Mouse (Mus musculus) kidney, embryonic 16.5 days (tissue): ENCODE results near the gene Fads1. TPM values are rescaled to one million over a fixed set of nuclear protein-coding genes. Genes with fewer than 3 reads are reported as not detected.

Experiments used
- ATAC-seq: fragments of 200-750 bp; cut with Nextera tagmentation; 2 replicates; pipeline ENCODE4 v1.8.0; 2017; ENCODE audit warnings: moderate TSS enrichment; ENCODE audit not compliant: low FRiP score, low TSS enrichment
- H3K27ac ChIP-seq: fragments of 300-500 bp; sonication (generic); 2 replicates; pipeline ENCODE4 v1.5.1; 2014; ENCODE audit warnings: low read length
- H3K27me3 ChIP-seq: fragments of 300-500 bp; sonication (generic); 2 replicates; pipeline ENCODE4 v1.6.1; 2014; ENCODE audit warnings: low read length, control low read depth, mixed read lengths; ENCODE audit not compliant: insufficient read depth
- H3K36me3 ChIP-seq: fragments of 300-500 bp; sonication (generic); 2 replicates; pipeline ENCODE4 v1.6.1; 2014; ENCODE audit warnings: low read length, control low read depth, mixed read lengths; ENCODE audit not compliant: insufficient read depth
- H3K4me1 ChIP-seq: fragments of 300-500 bp; sonication (generic); 2 replicates; pipeline ENCODE4 v1.6.1; 2014; ENCODE audit warnings: low read length, control low read depth, mixed read lengths; ENCODE audit not compliant: insufficient read depth
- H3K4me2 ChIP-seq: fragments of 300-500 bp; sonication (generic); replicated peaks from 2 replicates; pipeline ENCODE4 v1.6.1; 2014; ENCODE audit warnings: low read depth, low read length
- H3K4me3 ChIP-seq: fragments of 300-500 bp; sonication (generic); 2 replicates; pipeline ENCODE4 v1.5.1; 2014; ENCODE audit warnings: mild to moderate bottlenecking, low read length
- H3K9ac ChIP-seq: fragments of 300-500 bp; sonication (generic); replicated peaks from 2 replicates; pipeline ENCODE4 v1.6.1; 2014; ENCODE audit warnings: low read length
- H3K9me3 ChIP-seq: fragments of 300-500 bp; sonication (generic); 2 replicates; pipeline ENCODE4 v1.6.1; 2016; ENCODE audit warnings: low read length, control low read depth
- WGBS: fragments of 180-500 bp; shearing (Covaris S2); extraction: QIAGEN DNeasy Blood & Tissue Kit; methylation state at CpG from one replicate; pipeline ENCODE4 v1.1.7; 2014; 5-methylcytosine and 5-hydroxymethylcytosine counted together
- polyA plus RNA-seq: library from polyadenylated mRNA; unstranded; fragments of >200 nt; fragmentation: Nextera tagmentation; extraction: Ambion mirVana; gene quantifications from 2 replicates; pipeline ENCODE4 v1.2.1, GENCODE M21; 2015

Gene Fads1
- polyA plus RNA-seq, 1 experiment from 2014 or later = 95.4 TPM

DNA sequence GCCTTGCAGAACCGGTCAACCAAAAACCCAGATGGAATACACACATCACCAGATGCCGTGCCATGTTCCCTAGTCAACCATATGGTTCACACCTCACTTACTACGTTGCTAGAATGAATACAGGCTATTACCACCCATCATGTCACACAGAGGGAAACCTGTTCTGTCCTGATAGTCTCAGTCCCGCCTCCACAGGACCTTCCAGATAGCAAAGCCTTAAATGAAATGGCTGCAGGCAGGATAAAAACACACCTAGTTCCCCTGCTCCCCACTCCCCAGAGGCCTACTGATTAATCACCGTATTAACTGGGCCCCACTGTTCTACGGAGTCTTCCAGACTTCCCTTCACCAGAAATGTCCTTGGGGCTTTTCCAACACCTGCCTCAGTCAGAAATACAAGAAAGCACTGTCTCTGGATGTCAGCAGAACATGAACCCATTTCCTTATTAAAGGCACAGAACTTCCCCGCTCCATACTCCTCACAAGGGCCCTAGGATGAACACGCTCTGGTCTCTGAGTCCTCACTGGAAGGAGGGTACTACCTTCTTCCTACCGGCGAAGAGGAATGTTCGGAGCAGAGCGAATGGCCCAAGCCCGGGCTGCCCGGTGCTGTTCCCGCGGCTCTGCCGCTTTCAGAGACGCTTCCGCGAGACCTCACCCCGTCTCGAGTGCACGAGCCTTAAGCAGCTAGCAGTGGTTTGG is 20.6 kb downstream of the Fads1 start:
- WGBS = 1% methylated on average over 23 of the region's 23 CpGs
- peaks cover 45% of the 10 kb centered on the region for H3K36me3 ChIP-seq
- no peaks in the 10 kb centered on the region for H3K27me3 ChIP-seq
- no peaks in the 10 kb centered on the region for H3K9me3 ChIP-seq
- peak overlapping the region; percentile 96 for H3K4me3 ChIP-seq
- peak overlapping the region; percentile 58 for H3K4me2 ChIP-seq
- peaks cover 15% of the 10 kb centered on the region for H3K4me1 ChIP-seq
- H3K27ac ChIP-seq = peak overlapping the region; percentile 88
- peak overlapping the region; percentile 84 for H3K9ac ChIP-seq
- ATAC-seq = peak; percentile 12

DNA sequence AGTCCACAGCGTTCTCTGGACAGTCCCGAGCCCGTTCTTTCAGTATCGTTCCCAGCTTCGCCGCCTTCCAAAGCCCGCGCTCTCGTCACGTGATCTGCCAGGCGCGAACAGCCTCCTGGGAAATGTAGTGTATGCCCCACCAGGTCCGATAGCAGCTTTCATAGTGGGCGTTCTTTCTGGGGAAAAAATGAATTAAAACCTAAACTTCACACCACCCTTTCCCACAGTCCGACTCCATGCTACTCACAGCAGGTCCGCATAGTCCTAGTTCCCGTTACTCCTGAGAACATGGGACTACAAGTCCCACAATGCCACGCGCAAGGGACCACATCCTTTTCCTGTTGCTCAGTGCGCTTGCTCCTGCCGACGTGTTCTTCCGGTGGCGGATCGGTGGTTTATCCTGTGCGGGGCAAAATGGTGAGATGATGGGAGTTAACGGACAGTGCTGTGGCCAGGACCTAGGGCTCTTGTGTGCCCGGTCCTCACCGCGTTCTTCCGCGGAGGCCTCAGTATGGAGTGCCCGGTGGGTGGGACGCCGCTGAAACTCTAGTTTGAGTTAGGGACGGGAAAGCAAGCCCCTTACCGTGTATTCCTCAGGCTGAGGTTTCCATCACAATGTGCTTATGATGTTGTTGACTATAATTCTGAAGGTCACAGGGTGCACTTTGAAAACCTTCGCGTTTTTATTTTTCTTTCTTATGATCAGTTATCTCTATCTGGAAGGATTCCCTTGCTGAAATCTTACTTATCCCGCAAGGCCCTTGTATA is 21.3 kb downstream of the Fads1 start, which contains the start of the genes Tmem258 and Fen1:
TSS of gene Tmem258 (plus strand) at position 167 of the 768 bp plus-strand sequence.
TSS of gene Fen1 (minus strand) at position 322 of the 768 bp plus-strand sequence.
- ATAC-seq = peak; percentile 91
- WGBS = under 1% methylated on average over 40 of the region's 40 CpGs
- peak within 1 kb of the TSS; percentile 88 for H3K27ac ChIP-seq
- H3K27me3 ChIP-seq = no peaks in the 10 kb centered on the region
- H3K4me3 ChIP-seq = peak within 1 kb of the TSS; percentile 96
- H3K4me2 ChIP-seq = peak within 1 kb of the TSS; percentile 58
- peaks cover 15% of the 10 kb centered on the region for H3K4me1 ChIP-seq
- no peaks in the 10 kb centered on the region for H3K9me3 ChIP-seq
- peaks cover 53% of the 10 kb centered on the region for H3K36me3 ChIP-seq
- H3K9ac ChIP-seq = peak within 1 kb of the TSS; percentile 84

DNA sequence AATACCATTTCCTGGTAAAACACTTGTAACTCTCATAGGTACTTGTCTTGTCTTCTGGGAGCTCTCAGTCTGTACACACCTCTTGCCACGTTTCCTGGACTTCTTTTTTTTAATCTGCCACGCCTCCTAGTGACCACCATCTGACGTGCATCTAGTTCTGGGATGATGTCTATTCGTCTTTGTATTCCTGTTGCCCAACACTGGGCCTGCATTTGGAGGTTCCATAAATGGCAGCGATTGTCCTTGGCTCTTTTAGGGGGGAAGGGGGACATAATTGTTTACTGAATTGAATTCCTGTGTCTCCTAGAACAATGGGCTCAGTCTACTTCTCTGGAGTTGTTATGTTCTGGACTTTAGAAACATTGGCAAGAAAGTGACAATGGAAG is 21.9 kb downstream of the Fads1 start:
- ATAC-seq = no peak
- H3K4me1 ChIP-seq = peaks cover 15% of the 10 kb centered on the region
- peak overlapping the region; percentile 58 for H3K4me2 ChIP-seq
- peak overlapping the region; percentile 84 for H3K9ac ChIP-seq
- H3K4me3 ChIP-seq = peak overlapping the region; percentile 96
- 2% methylated on average over 5 of the region's 5 CpGs for WGBS
- no peaks in the 10 kb centered on the region for H3K9me3 ChIP-seq
- peaks cover 53% of the 10 kb centered on the region for H3K36me3 ChIP-seq
- H3K27ac ChIP-seq = peak overlapping the region; percentile 88
- no peaks in the 10 kb centered on the region for H3K27me3 ChIP-seq

DNA sequence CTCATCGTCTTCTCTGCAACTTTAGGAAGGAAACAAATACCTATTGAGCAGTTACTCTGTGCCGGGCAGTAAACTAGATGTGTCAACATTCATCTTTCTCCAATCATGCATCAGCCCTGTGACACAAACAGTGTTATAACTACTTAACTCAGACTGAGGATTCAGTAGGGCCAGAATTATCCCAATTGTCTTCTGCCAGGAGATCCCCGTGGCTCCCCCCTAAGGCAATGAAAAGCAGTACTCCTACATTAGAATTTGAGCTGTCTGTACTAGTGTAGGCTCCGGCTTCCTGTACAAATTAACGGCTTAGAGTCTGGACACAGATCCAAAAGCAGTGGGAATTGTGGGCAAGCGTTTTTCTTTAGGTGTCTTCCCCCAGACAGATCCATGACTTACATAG is 22.4 kb downstream of the Fads1 start:
- no peaks in the 10 kb centered on the region for H3K27me3 ChIP-seq
- peak overlapping the region; percentile 88; the same call in 1 of the 2 replicates for H3K27ac ChIP-seq
- H3K36me3 ChIP-seq = peaks cover 53% of the 10 kb centered on the region
- peak overlapping the region; percentile 96 for H3K4me3 ChIP-seq
- H3K4me2 ChIP-seq = peak overlapping the region; percentile 58
- no peak for ATAC-seq
- WGBS = 67% methylated on average over 6 of the region's 6 CpGs
- H3K9ac ChIP-seq = peak overlapping the region; percentile 84; the same call in 1 of the 2 replicates
- peaks cover 15% of the 10 kb centered on the region for H3K4me1 ChIP-seq
- H3K9me3 ChIP-seq = no peaks in the 10 kb centered on the region

DNA sequence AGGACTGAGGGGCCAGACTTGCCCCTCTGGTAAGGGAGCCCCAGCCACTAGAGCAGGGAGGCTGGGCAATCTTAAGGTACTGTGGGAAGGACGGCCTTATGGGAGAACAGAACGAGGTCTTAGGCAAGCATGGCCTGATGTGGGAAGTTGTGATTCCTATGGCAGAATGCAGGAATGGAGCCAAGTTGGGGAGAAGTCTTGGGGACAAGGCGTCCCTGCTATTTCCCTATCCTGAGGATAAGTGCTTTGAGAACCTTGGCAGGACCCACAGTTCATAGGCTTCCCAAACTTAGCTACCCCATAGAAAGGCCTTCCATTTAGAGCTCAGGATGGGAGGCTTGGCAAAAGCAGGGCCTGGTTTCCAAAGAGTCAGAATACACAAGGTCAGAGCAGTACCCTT is 26.2 kb downstream of the Fads1 start:
- peaks cover 7% of the 10 kb centered on the region for H3K4me1 ChIP-seq
- 80% methylated on average over 3 of the region's 3 CpGs for WGBS
- no peak for ATAC-seq
- H3K4me3 ChIP-seq = no peak overlapping the region
- H3K9me3 ChIP-seq = no peaks in the 10 kb centered on the region
- no peak overlapping the region for H3K27ac ChIP-seq
- no peaks in the 10 kb centered on the region for H3K27me3 ChIP-seq
- peaks cover 58% of the 10 kb centered on the region for H3K36me3 ChIP-seq
- no peak overlapping the region for H3K9ac ChIP-seq
- no peak overlapping the region for H3K4me2 ChIP-seq

DNA sequence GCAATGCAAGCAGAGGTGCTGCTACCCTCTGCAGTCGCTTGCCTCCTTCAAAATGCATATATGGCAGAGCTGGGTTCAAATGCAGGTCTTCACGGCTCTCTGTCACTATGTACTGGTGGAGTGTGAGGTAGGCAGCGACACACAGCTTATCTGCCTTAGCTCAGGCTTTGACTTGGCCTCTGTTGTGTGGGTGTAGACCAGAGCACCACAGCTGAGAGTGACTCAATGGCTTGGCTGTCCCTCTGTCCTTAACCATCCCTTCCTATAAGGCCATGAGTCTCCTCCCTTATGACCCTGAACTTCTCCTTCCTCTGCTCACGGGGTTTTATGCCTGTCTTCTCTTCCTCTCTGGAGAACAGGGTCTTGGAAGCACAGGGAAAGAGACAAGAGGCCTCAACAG is 28.2 kb downstream of the Fads1 start:
- WGBS = 79% methylated on average over 4 of the region's 4 CpGs
- no peaks in the 10 kb centered on the region for H3K27me3 ChIP-seq
- no peak overlapping the region for H3K27ac ChIP-seq
- no peaks in the 10 kb centered on the region for H3K9me3 ChIP-seq
- H3K36me3 ChIP-seq = peaks cover 56% of the 10 kb centered on the region
- no peak overlapping the region for H3K4me3 ChIP-seq
- H3K9ac ChIP-seq = no peak overlapping the region
- no peaks in the 10 kb centered on the region for H3K4me1 ChIP-seq
- no peak for ATAC-seq
- H3K4me2 ChIP-seq = no peak overlapping the region

DNA sequence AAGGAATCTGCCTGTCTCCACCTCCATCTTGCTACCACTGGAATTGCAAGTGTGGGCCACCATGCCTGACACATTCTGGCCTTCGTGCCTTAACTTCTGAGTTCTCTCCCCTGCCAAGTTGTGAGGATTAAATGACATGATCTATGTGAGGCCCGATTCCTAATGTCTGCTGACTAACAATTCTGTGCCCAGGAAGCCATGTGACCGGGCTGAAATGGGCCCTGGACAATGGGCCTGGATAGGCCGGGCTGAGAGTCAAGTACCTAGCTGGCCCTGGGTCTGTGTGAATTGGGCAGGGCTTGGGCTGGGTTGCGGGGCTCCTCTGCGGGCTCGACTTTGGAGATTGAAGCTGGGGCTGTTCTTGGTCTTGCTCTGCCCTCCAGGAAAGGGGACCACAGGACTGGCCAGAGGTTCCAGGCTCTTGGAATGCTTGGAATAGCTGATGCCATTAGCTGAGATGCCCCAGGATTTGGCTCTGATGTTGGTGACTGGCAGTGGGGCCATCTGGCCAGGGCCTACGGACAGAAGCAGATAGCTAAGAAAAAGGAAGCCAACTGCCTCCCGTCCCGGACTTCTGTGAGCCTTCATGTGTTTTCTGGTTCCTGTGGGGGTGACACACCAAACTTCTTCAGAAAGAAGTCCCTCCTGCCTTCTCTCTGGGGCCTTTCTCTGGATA is 31.2 kb downstream of the Fads1 start:
- Histone ChIP-seq H3K4me2 (no peak overlapping the region), H3K27ac (no peak overlapping the region), H3K27me3 (no peaks in the 10 kb centered on the region), H3K36me3 (peaks cover 26% of the 10 kb centered on the region), H3K9ac (no peak overlapping the region), H3K4me1 (no peaks in the 10 kb centered on the region), H3K9me3 (no peaks in the 10 kb centered on the region), H3K4me3 (no peak overlapping the region)
- ATAC-seq = no peak
- 84% methylated on average over 10 of the region's 10 CpGs for WGBS

DNA sequence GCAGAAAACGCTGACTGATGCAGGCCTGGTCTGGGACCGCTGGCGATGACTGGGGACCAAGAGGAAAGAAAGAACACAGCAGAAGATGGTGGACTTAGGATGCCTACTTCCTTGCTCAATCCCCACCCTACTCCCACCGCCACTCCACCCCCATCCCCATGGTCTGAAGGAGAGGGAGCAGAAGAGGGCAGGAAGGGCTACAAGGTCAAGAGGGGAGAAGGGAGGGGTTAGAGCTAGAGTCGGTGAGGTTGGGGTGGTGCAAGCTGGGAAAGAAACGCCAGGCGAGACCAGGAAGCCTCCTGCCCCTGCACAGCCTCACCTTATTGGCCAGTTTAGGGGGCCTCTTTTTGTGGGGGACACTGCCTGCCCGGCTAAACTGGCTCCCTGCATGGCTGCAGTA is 33.4 kb downstream of the Fads1 start:
- Histone ChIP-seq H3K4me3 (no peak overlapping the region), H3K9ac (no peak overlapping the region), H3K27me3 (no peaks in the 10 kb centered on the region), H3K9me3 (no peaks in the 10 kb centered on the region), H3K27ac (no peak overlapping the region), H3K36me3 (peaks cover 9% of the 10 kb centered on the region), H3K4me1 (no peaks in the 10 kb centered on the region), H3K4me2 (no peak overlapping the region)
- no peak for ATAC-seq
- WGBS = 61% methylated on average over 8 of the region's 8 CpGs

DNA sequence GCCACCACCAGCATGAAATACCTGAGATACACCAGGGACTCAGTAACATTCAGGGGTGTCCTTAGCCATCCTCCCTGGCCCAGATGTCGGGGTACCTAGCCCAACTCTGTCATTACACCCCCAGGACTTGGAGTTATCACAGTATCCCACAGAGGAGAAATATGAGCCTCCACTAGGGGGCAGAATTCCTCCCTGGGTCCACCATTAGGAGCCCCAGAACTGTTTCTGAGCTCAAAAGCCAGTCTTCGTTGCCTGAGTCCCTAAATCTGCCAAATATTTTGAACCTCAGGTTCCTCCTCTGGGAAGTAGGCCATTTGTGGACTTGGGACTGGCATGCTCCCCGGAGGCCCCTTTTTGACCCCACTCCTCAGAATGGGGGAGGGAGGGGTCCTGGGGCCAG is 36.4 kb downstream of the Fads1 start:
- no peaks in the 10 kb centered on the region for H3K9me3 ChIP-seq
- H3K27me3 ChIP-seq = no peaks in the 10 kb centered on the region
- WGBS = 42% methylated on average over 3 of the region's 3 CpGs
- no peak overlapping the region for H3K27ac ChIP-seq
- no peak overlapping the region for H3K4me2 ChIP-seq
- no peak for ATAC-seq
- H3K4me3 ChIP-seq = no peak overlapping the region
- no peaks in the 10 kb centered on the region for H3K36me3 ChIP-seq
- peaks cover 13% of the 10 kb centered on the region for H3K4me1 ChIP-seq
- no peak overlapping the region for H3K9ac ChIP-seq
